Mouse (Mus musculus): ENCODE data around the gene Prkcb. TPM values are rescaled to one million over a fixed set of nuclear protein-coding genes. Genes with fewer than 3 reads are reported as not detected.
A peak's percentile ranks its signal among the peaks of the same experiment; 100 is the strongest.

Gene Prkcb
- total and polyA plus RNA-seq, 2 experiments from 2014 or later, result 196 to 307 TPM

DNA sequence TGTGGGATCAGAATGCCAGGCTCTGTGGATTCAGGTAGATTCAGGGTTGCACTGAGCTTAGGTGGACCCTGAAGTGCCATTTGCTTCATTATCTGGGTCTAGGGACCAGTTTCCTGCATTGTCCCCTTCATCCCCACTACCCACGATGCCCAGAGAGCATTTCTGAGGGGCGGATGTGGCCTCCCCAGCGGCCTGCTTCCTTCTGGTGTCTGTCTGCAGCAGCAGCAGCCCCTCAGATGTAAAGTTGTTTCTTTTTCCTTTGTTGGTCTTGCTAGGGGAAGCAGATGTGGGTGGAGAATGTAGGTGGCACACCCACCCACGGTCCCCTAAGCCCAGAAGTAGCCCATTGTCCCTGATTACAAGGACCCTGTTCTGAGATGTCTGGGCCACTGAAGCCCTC, 99.3 kb downstream of the Prkcb start:
- no peak for TF ChIP-seq CTCF (IDR thresholded peaks at IDR 0.05)

DNA sequence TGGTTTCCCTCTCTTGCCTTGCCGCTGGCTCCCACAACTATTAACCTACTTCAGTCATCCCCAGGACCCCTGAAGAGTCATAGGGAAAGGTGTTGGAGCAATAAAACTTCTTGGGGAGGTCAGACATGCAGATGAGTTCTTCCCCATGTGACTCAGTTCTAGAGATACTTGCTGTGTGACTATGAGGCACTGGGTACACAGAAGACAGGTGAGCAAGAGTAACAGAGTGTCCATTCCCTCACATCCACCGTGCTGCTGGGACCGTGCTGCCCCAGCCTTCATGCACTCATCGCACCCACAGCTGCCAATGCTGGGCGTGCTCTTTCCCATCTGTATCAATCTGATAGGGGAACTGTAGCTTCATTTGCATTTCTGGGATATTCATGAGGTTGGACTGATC, 100.3 kb downstream of the Prkcb start:
- 53% methylated on average over 5 of the region's 5 CpGs for WGBS
- no peak overlapping the region for H3K9ac ChIP-seq (replicated peaks; ENCODE audit: low read length, poor library complexity, severe bottlenecking)
- no peaks in the 10 kb centered on the region for H3K27me3 ChIP-seq (ENCODE audit: insufficient read depth, low read length)
- no peak overlapping the region for H3K4me3 ChIP-seq (ENCODE audit: low read depth, low read length)
- H3K9me3 ChIP-seq (ENCODE audit: low read length), result no peaks in the 10 kb centered on the region
- H3K36me3 ChIP-seq (ENCODE audit: insufficient read depth, low read length), result no peaks in the 10 kb centered on the region
- no peak for ATAC-seq (ENCODE audit: low FRiP score)
- no peak for DNase-seq (ENCODE audit: low spot score)
- TF ChIP-seq CTCF (IDR thresholded peaks at IDR 0.05), result no peak
- no peak overlapping the region for H3K4me2 ChIP-seq (ENCODE audit: low read depth, low read length, poor library complexity, severe bottlenecking)
- peaks cover 14% of the 10 kb centered on the region; the same call in 1 of the 2 replicates for H3K4me1 ChIP-seq (ENCODE audit: insufficient read depth, low read length)
- H3K27ac ChIP-seq (ENCODE audit: low read depth, low read length), result 0 out of 2 replicates have a peak overlapping the region, but pooled peaks have one; percentile 47

More for the DNA sequence above, 99.3 kb downstream of the Prkcb start:
- Histone ChIP-seq H3K4me2 (ENCODE audit: low read depth, low read length, poor library complexity, severe bottlenecking) (no peak overlapping the region), H3K36me3 (ENCODE audit: insufficient read depth, low read length) (no peaks in the 10 kb centered on the region), H3K4me1 (ENCODE audit: insufficient read depth, low read length) (peaks cover 14% of the 10 kb centered on the region; the same call in 1 of the 2 replicates), H3K27me3 (ENCODE audit: insufficient read depth, low read length) (no peaks in the 10 kb centered on the region), H3K9me3 (ENCODE audit: low read length) (no peaks in the 10 kb centered on the region), H3K9ac (replicated peaks; ENCODE audit: low read length, poor library complexity, severe bottlenecking) (no peak overlapping the region), H3K27ac (ENCODE audit: low read depth, low read length) (no peak overlapping the region), H3K4me3 (ENCODE audit: low read depth, low read length) (no peak overlapping the region)
- no peak for ATAC-seq (ENCODE audit: low FRiP score)
- WGBS, result 72% methylated on average over 4 of the region's 4 CpGs
- DNase-seq (ENCODE audit: low spot score), result no peak

DNA sequence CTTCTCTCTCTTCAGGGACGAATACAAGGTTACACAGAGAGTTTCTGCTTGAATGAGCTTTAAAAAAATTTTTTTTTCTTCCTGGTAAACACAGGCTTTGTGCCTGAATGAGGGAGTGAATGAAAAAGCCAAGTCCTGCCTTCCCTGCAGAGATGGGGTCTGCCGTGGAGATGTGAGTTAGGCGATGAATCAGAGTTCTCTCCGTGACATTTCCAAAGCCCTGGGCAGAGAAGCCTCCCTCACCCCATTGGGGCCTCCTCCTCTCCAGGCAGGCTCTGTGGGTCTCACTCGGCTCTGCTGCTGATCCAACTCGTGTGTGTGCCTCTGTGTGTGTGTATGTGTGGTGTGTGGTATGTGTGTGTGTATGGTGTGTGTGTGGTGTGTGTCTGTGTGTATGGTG, 101.1 kb downstream of the Prkcb start:
- H3K27ac ChIP-seq (ENCODE audit: low read depth, low read length), result peak overlapping the region; percentile 47; the same call in 1 of the 2 replicates
- no peaks in the 10 kb centered on the region for H3K9me3 ChIP-seq (ENCODE audit: low read length)
- H3K27me3 ChIP-seq (ENCODE audit: insufficient read depth, low read length), result no peaks in the 10 kb centered on the region
- peak; percentile 56 for ATAC-seq (ENCODE audit: low FRiP score)
- peak; percentile 39 for DNase-seq (ENCODE audit: low spot score)
- H3K9ac ChIP-seq (replicated peaks; ENCODE audit: low read length, poor library complexity, severe bottlenecking), result no peak overlapping the region
- H3K4me1 ChIP-seq (ENCODE audit: insufficient read depth, low read length), result peaks cover 14% of the 10 kb centered on the region; the same call in 1 of the 2 replicates
- no peak overlapping the region for H3K4me3 ChIP-seq (ENCODE audit: low read depth, low read length)
- no peak for TF ChIP-seq CTCF (IDR thresholded peaks at IDR 0.05)
- no peak overlapping the region for H3K4me2 ChIP-seq (ENCODE audit: low read depth, low read length, poor library complexity, severe bottlenecking)
- no peaks in the 10 kb centered on the region for H3K36me3 ChIP-seq (ENCODE audit: insufficient read depth, low read length)
- 12% methylated on average over 6 of the region's 6 CpGs for WGBS

DNA sequence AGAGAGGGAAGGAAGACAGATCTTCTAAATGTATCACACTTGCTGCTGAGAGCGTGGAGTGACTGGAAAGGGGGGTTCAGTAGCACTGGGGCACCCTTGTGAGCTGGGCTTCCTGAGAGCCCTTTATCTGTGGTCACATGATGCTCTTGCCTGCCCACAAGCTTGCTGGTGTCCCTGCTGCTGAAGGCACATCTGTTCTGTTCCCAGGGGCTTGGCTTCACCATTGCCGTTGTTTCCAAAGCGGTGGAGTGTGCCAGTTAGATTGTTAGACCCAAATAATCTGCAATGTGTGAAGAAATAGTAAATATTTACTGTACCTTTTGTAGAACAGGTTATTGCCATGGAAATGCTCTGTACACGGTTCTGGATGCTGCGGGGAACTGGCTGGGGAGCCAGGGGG, 101.6 kb downstream of the Prkcb start:
- H3K9me3 ChIP-seq (ENCODE audit: low read length), result no peaks in the 10 kb centered on the region
- peak; percentile 52 for ATAC-seq (ENCODE audit: low FRiP score)
- no peak for TF ChIP-seq CTCF (IDR thresholded peaks at IDR 0.05)
- H3K36me3 ChIP-seq (ENCODE audit: insufficient read depth, low read length), result no peaks in the 10 kb centered on the region
- DNase-seq (ENCODE audit: low spot score), result peak; percentile 49
- H3K4me3 ChIP-seq (ENCODE audit: low read depth, low read length), result no peak overlapping the region
- no peak overlapping the region for H3K9ac ChIP-seq (replicated peaks; ENCODE audit: low read length, poor library complexity, severe bottlenecking)
- no peak overlapping the region for H3K4me2 ChIP-seq (ENCODE audit: low read depth, low read length, poor library complexity, severe bottlenecking)
- H3K4me1 ChIP-seq (ENCODE audit: insufficient read depth, low read length), result peaks cover 14% of the 10 kb centered on the region; the same call in 1 of the 2 replicates
- peak overlapping the region; percentile 47; the same call in 1 of the 2 replicates for H3K27ac ChIP-seq (ENCODE audit: low read depth, low read length)
- 35% methylated on average over 5 of the region's 5 CpGs for WGBS
- no peaks in the 10 kb centered on the region for H3K27me3 ChIP-seq (ENCODE audit: insufficient read depth, low read length)

DNA sequence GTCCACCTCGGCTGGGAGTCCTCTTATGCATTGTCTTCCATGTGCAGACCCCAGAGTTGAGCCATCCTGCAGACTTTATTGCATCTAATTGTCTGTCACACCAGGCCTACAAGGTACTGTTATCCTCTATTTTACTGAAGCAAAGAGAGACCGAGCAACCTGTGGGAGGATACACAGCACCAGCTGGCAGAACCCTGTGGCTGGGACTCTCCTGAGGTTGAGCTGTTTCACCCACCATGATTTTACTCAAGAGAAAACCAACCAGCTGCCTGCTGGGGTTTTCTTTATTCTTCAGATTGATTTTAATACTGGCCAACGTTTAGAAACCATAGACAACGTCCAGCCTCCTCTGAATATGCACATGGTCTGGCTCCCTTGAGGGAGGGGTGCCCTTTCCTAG, 102.1 kb downstream of the Prkcb start:
- Histone ChIP-seq H3K27ac (ENCODE audit: low read depth, low read length) (no peak overlapping the region), H3K9ac (replicated peaks; ENCODE audit: low read length, poor library complexity, severe bottlenecking) (no peak overlapping the region), H3K4me3 (ENCODE audit: low read depth, low read length) (no peak overlapping the region), H3K4me1 (ENCODE audit: insufficient read depth, low read length) (peaks cover 15% of the 10 kb centered on the region; the same call in 1 of the 2 replicates), H3K36me3 (ENCODE audit: insufficient read depth, low read length) (no peaks in the 10 kb centered on the region), H3K9me3 (ENCODE audit: low read length) (no peaks in the 10 kb centered on the region), H3K27me3 (ENCODE audit: insufficient read depth, low read length) (no peaks in the 10 kb centered on the region), H3K4me2 (ENCODE audit: low read depth, low read length, poor library complexity, severe bottlenecking) (no peak overlapping the region)
- DNase-seq (ENCODE audit: low spot score) (no peak), ATAC-seq (ENCODE audit: low FRiP score) (no peak)
- WGBS, result 52% methylated on average over 4 of the region's 4 CpGs
- TF ChIP-seq CTCF (IDR thresholded peaks at IDR 0.05), result no peak

- no peak for ATAC-seq (ENCODE audit: low FRiP score)
- H3K9me3 ChIP-seq (ENCODE audit: low read length), result no peaks in the 10 kb centered on the region
- DNase-seq (ENCODE audit: low spot score), result no peak
- no peak overlapping the region for H3K9ac ChIP-seq (replicated peaks; ENCODE audit: low read length, poor library complexity, severe bottlenecking)
- H3K36me3 ChIP-seq (ENCODE audit: insufficient read depth, low read length), result no peaks in the 10 kb centered on the region
- no peak overlapping the region for H3K4me3 ChIP-seq (ENCODE audit: low read depth, low read length)
- peaks cover 18% of the 10 kb centered on the region; the same call in 1 of the 2 replicates for H3K4me1 ChIP-seq (ENCODE audit: insufficient read depth, low read length)
- no peak overlapping the region for H3K4me2 ChIP-seq (ENCODE audit: low read depth, low read length, poor library complexity, severe bottlenecking)
- H3K27me3 ChIP-seq (ENCODE audit: insufficient read depth, low read length), result no peaks in the 10 kb centered on the region
- 76% methylated on average over 3 of the region's 3 CpGs for WGBS
- TF ChIP-seq CTCF (IDR thresholded peaks at IDR 0.05), result peak; percentile 57
- no peak overlapping the region for H3K27ac ChIP-seq (ENCODE audit: low read depth, low read length)
These were observed 102.8 kb downstream of the Prkcb start for GRCm38 (mm10) chr7:122391382-122391781.

Measured in midbrain, postnatal 0 days (tissue).